Mouse (Mus musculus): ENCODE measurements around the gene Hoxa10. TPM values are rescaled to one million over a fixed set of nuclear protein-coding genes. Genes with fewer than 3 reads are reported as not detected.

Hoxa10 gene
- polyA plus RNA-seq, 1 experiment from 2014 or later: 0.11 TPM

GRCm38 (mm10) chr6:52267221-52267620 is 26.6 kb upstream of the Hoxa10 start:
- no peak overlapping the region for H3K9ac ChIP-seq (ENCODE audit: low read length)
- WGBS: 23% methylated on average over 5 of the region's 5 CpGs
- no peak overlapping the region for H3K4me2 ChIP-seq (ENCODE audit: low read length)
- no peaks in the 10 kb centered on the region for H3K4me1 ChIP-seq (ENCODE audit: control insufficient read depth in 2 of 2, insufficient read depth in 2 of 2, low read length in 2 of 2)
- no peak for ATAC-seq (ENCODE audit: insufficient number of reproducible peaks, insufficient read depth, low FRiP score, low read depth)
- no peaks in the 10 kb centered on the region for H3K9me3 ChIP-seq (ENCODE audit: control insufficient read depth, low read length)
- H3K27ac ChIP-seq (replicated peaks in 1 of 2; ENCODE audit: control insufficient read depth in 1 of 2, insufficient read depth in 1 of 2, low read depth in 2 of 2, low read length in 2 of 2): no peak overlapping the region
- H3K27me3 ChIP-seq (ENCODE audit: control insufficient read depth, insufficient read depth, low read length): peaks cover 96% of the 10 kb centered on the region
- H3K36me3 ChIP-seq (ENCODE audit: control insufficient read depth, insufficient read depth, low read length): no peaks in the 10 kb centered on the region
- H3K4me3 ChIP-seq (ENCODE audit: control insufficient read depth in 1 of 2, insufficient read depth in 1 of 2, low read depth in 1 of 2, low read length in 2 of 2): no peak overlapping the region

DNA sequence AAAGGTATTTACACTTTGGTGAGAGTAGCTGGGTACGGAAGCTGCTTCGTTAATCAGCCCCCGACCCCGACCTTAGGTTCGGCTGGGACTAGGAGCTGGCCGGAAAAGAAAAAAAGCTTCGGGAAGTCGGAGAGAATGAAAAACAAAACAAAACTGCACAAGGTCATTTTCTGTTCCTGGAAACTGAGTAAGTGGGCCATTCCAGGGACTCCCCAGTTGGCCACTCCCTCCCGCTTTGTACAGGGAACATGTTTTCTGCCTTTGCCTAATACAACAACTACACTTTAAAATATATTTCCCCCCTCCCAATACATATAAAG is 26.0 kb upstream of the Hoxa10 start:
- no peak for ATAC-seq (ENCODE audit: insufficient number of reproducible peaks, insufficient read depth, low FRiP score, low read depth)
- H3K27me3 ChIP-seq (ENCODE audit: control insufficient read depth, insufficient read depth, low read length): peaks cover 97% of the 10 kb centered on the region
- H3K4me2 ChIP-seq (ENCODE audit: low read length): no peak overlapping the region
- WGBS: 1% methylated on average over 9 of the region's 9 CpGs
- no peak overlapping the region for H3K27ac ChIP-seq (replicated peaks in 1 of 2; ENCODE audit: control insufficient read depth in 1 of 2, insufficient read depth in 1 of 2, low read depth in 2 of 2, low read length in 2 of 2)
- no peaks in the 10 kb centered on the region for H3K9me3 ChIP-seq (ENCODE audit: control insufficient read depth, low read length)
- no peaks in the 10 kb centered on the region for H3K36me3 ChIP-seq (ENCODE audit: control insufficient read depth, insufficient read depth, low read length)
- no peak overlapping the region for H3K9ac ChIP-seq (ENCODE audit: low read length)
- H3K4me3 ChIP-seq (ENCODE audit: control insufficient read depth in 1 of 2, insufficient read depth in 1 of 2, low read depth in 1 of 2, low read length in 2 of 2): no peak overlapping the region
- H3K4me1 ChIP-seq (ENCODE audit: control insufficient read depth in 2 of 2, insufficient read depth in 2 of 2, low read length in 2 of 2): no peaks in the 10 kb centered on the region

DNA sequence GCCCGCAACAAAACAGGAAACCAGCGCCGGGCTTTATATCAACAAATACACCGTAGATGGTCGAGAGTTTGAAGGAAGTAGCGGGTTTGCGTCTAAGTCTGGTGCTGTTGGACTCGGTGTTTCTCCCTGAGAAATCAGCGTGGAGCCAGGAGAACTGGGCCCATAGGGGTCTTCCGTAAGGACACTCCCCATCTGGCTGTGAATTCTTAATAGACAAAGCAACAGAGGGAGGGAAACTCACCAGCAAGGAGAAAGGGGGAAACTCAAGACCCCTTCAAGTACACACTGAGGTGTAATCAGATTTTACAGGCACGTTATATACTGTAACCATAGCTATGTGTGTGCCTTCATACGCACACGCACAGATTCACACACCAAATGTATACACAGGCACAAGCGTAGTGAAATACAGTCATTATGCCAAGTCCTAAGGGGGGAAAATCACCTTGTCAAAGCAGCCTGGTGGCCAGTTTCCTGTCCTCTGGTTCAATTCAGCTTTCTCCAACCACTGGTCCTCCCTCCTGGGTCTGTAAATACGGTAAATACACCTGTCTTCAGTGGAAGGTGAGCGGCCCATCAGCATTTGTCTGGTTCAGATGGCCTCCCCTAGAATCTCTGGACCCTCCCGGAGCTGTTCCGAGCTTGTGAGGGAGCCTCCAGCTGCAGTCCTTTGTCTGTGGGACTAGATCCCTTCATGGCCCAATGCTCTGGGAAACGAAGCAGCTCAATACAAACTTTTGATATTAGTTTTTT is 25.4 kb upstream of the Hoxa10 start:
- H3K9me3 ChIP-seq (ENCODE audit: control insufficient read depth, low read length): no peaks in the 10 kb centered on the region
- ATAC-seq (ENCODE audit: insufficient number of reproducible peaks, insufficient read depth, low FRiP score, low read depth): no peak
- no peak overlapping the region for H3K4me2 ChIP-seq (ENCODE audit: low read length)
- 2% methylated on average over 19 of the region's 19 CpGs for WGBS
- H3K4me3 ChIP-seq (ENCODE audit: control insufficient read depth in 1 of 2, insufficient read depth in 1 of 2, low read depth in 1 of 2, low read length in 2 of 2): no peak overlapping the region
- H3K9ac ChIP-seq (ENCODE audit: low read length): no peak overlapping the region
- H3K36me3 ChIP-seq (ENCODE audit: control insufficient read depth, insufficient read depth, low read length): no peaks in the 10 kb centered on the region
- H3K4me1 ChIP-seq (ENCODE audit: control insufficient read depth in 2 of 2, insufficient read depth in 2 of 2, low read length in 2 of 2): peaks cover 0 to under 1% of the 10 kb centered on the region in 2 experiments; a peak in 1 of 4 replicates
- H3K27ac ChIP-seq (replicated peaks in 1 of 2; ENCODE audit: control insufficient read depth in 1 of 2, insufficient read depth in 1 of 2, low read depth in 2 of 2, low read length in 2 of 2): no peak overlapping the region
- H3K27me3 ChIP-seq (ENCODE audit: control insufficient read depth, insufficient read depth, low read length): peaks cover 97% of the 10 kb centered on the region

- WGBS: 1% methylated on average over 18 of the region's 18 CpGs
- Histone ChIP-seq H3K4me1 (ENCODE audit: control insufficient read depth in 2 of 2, insufficient read depth in 2 of 2, low read length in 2 of 2) (peaks cover 0 to 7% of the 10 kb centered on the region in 2 experiments; a peak in 1 of 4 replicates), H3K9ac (ENCODE audit: low read length) (no peak overlapping the region), H3K9me3 (ENCODE audit: control insufficient read depth, low read length) (no peaks in the 10 kb centered on the region), H3K27ac (replicated peaks in 1 of 2; ENCODE audit: control insufficient read depth in 1 of 2, insufficient read depth in 1 of 2, low read depth in 2 of 2, low read length in 2 of 2) (no peak overlapping the region), H3K4me2 (ENCODE audit: low read length) (no peak overlapping the region), H3K27me3 (ENCODE audit: control insufficient read depth, insufficient read depth, low read length) (peaks cover 96% of the 10 kb centered on the region), H3K36me3 (ENCODE audit: control insufficient read depth, insufficient read depth, low read length) (no peaks in the 10 kb centered on the region), H3K4me3 (ENCODE audit: control insufficient read depth in 1 of 2, insufficient read depth in 1 of 2, low read depth in 1 of 2, low read length in 2 of 2) (no peak overlapping the region)
- no peak for ATAC-seq (ENCODE audit: insufficient number of reproducible peaks, insufficient read depth, low FRiP score, low read depth)
Measured at GRCm38 (mm10) chr6:52265306-52265912, 24.8 kb upstream of the Hoxa10 start.

DNA sequence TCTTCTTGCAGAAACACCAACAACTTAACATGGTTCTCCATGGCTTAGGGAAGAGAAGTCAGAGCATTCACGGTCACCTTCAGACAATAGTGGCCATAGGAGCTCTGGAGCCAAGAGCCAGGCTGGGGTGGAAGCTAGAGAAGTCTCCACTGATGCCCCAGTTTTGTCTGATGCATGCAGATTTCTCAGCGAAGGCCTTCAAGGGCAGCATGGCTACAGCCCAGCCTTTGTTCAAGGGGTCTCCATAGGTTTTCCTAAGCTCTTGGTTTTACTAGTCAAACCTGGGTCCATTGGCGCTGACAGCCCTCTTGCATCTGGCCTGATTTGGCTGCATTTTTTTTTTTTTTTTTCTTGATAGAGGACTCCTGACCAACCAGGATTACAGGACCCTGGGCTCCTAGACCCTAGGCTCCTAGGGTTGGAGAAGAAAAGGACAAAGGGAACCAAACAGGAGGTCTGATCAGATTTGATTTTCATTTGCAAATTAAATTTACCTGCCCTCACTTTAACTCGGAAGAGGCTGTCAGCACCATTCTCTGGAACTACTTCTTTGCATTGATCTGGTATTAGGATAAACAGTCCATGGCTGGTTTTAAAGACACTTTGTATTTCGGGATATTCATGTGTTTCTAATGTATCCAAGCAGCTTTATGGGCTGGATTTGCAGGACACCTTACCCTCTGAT is 23.6 kb upstream of the Hoxa10 start:
- 7% methylated on average over 5 of the region's 5 CpGs for WGBS
- no peak overlapping the region for H3K27ac ChIP-seq (replicated peaks in 1 of 2; ENCODE audit: control insufficient read depth in 1 of 2, insufficient read depth in 1 of 2, low read depth in 2 of 2, low read length in 2 of 2)
- H3K9ac ChIP-seq (ENCODE audit: low read length): no peak overlapping the region
- no peak overlapping the region for H3K4me3 ChIP-seq (ENCODE audit: control insufficient read depth in 1 of 2, insufficient read depth in 1 of 2, low read depth in 1 of 2, low read length in 2 of 2)
- peaks cover 0 to 12% of the 10 kb centered on the region in 2 experiments; a peak in 2 of 4 replicates for H3K4me1 ChIP-seq (ENCODE audit: control insufficient read depth in 2 of 2, insufficient read depth in 2 of 2, low read length in 2 of 2)
- ATAC-seq (ENCODE audit: insufficient number of reproducible peaks, insufficient read depth, low FRiP score, low read depth): no peak
- peaks cover 93% of the 10 kb centered on the region for H3K27me3 ChIP-seq (ENCODE audit: control insufficient read depth, insufficient read depth, low read length)
- no peaks in the 10 kb centered on the region for H3K9me3 ChIP-seq (ENCODE audit: control insufficient read depth, low read length)
- no peaks in the 10 kb centered on the region for H3K36me3 ChIP-seq (ENCODE audit: control insufficient read depth, insufficient read depth, low read length)
- no peak overlapping the region for H3K4me2 ChIP-seq (ENCODE audit: low read length)

- ATAC-seq (ENCODE audit: insufficient number of reproducible peaks, insufficient read depth, low FRiP score, low read depth): no peak
- Histone ChIP-seq H3K9me3 (ENCODE audit: control insufficient read depth, low read length) (no peaks in the 10 kb centered on the region), H3K4me1 (ENCODE audit: control insufficient read depth in 2 of 2, insufficient read depth in 2 of 2, low read length in 2 of 2) (peaks cover 0 to 12% of the 10 kb centered on the region in 2 experiments; a peak in 2 of 4 replicates), H3K27me3 (ENCODE audit: control insufficient read depth, insufficient read depth, low read length) (peaks cover 91% of the 10 kb centered on the region), H3K36me3 (ENCODE audit: control insufficient read depth, insufficient read depth, low read length) (no peaks in the 10 kb centered on the region), H3K27ac (replicated peaks in 1 of 2; ENCODE audit: control insufficient read depth in 1 of 2, insufficient read depth in 1 of 2, low read depth in 2 of 2, low read length in 2 of 2) (no peak overlapping the region), H3K4me3 (ENCODE audit: control insufficient read depth in 1 of 2, insufficient read depth in 1 of 2, low read depth in 1 of 2, low read length in 2 of 2) (no peak overlapping the region), H3K4me2 (ENCODE audit: low read length) (no peak overlapping the region), H3K9ac (ENCODE audit: low read length) (no peak overlapping the region)
- WGBS: 5% methylated on average over 6 of the region's 6 CpGs
Measured at GRCm38 (mm10) chr6:52263321-52263585, 22.6 kb upstream of the Hoxa10 start.

- no peak overlapping the region for H3K4me2 ChIP-seq (ENCODE audit: low read length)
- H3K4me1 ChIP-seq (ENCODE audit: control insufficient read depth in 2 of 2, insufficient read depth in 2 of 2, low read length in 2 of 2): peaks cover 0 to 12% of the 10 kb centered on the region in 2 experiments; a peak in 2 of 4 replicates
- WGBS: 3% methylated on average over 24 of the region's 24 CpGs
- H3K9ac ChIP-seq (ENCODE audit: low read length): no peak overlapping the region
- H3K4me3 ChIP-seq (ENCODE audit: control insufficient read depth in 1 of 2, insufficient read depth in 1 of 2, low read depth in 1 of 2, low read length in 2 of 2): no peak overlapping the region
- ATAC-seq (ENCODE audit: insufficient number of reproducible peaks, insufficient read depth, low FRiP score, low read depth): no peak
- H3K27ac ChIP-seq (replicated peaks in 1 of 2; ENCODE audit: control insufficient read depth in 1 of 2, insufficient read depth in 1 of 2, low read depth in 2 of 2, low read length in 2 of 2): no peak overlapping the region
- H3K36me3 ChIP-seq (ENCODE audit: control insufficient read depth, insufficient read depth, low read length): no peaks in the 10 kb centered on the region
- H3K9me3 ChIP-seq (ENCODE audit: control insufficient read depth, low read length): no peaks in the 10 kb centered on the region
- H3K27me3 ChIP-seq (ENCODE audit: control insufficient read depth, insufficient read depth, low read length): peaks cover 91% of the 10 kb centered on the region
Measured at GRCm38 (mm10) chr6:52262463-52263320, 22.0 kb upstream of the Hoxa10 start.
